Mouse (Mus musculus) neural tube, embryonic 14.5 days (tissue): ENCODE measurements around the gene Bicc1. TPM values are rescaled to one million over a fixed set of nuclear protein-coding genes. Genes with fewer than 3 reads are reported as not detected.
A peak's percentile ranks its signal among the peaks of the same experiment; 100 is the strongest.

Source experiments
- ATAC-seq: fragments of 200-750 bp; cut with Nextera tagmentation; 2 replicates; pipeline ENCODE4 v1.8.0; 2017; ENCODE audit warnings: low read depth, mild to moderate bottlenecking, moderate TSS enrichment, moderate library complexity
- H3K27ac ChIP-seq: fragments of 300-500 bp; sonication (generic); 2 replicates; pipeline ENCODE4 v1.5.1; 2014; ENCODE audit warnings: low read depth, mild to moderate bottlenecking, control low read depth, low read length, moderate library complexity, mixed read lengths
- H3K27me3 ChIP-seq: fragments of 300-500 bp; sonication (generic); 2 replicates; pipeline ENCODE4 v1.6.1; 2014; ENCODE audit warnings: low read length; ENCODE audit not compliant: control insufficient read depth, insufficient read depth
- H3K36me3 ChIP-seq: fragments of 300-500 bp; sonication (generic); 2 replicates; pipeline ENCODE4 v1.6.1; 2014; ENCODE audit warnings: low read length, mixed read lengths; ENCODE audit not compliant: control insufficient read depth, insufficient read depth
- H3K4me1 ChIP-seq: fragments of 300-500 bp; sonication (generic); 2 replicates; pipeline ENCODE4 v1.6.1; 2014; ENCODE audit warnings: low read length; ENCODE audit not compliant: control insufficient read depth, insufficient read depth
- H3K4me2 ChIP-seq: fragments of 300-500 bp; sonication (generic); 2 replicates; pipeline ENCODE4 v1.6.1; 2014; ENCODE audit warnings: mild to moderate bottlenecking, low read depth, low read length, control low read depth
- H3K4me3 ChIP-seq: fragments of 300-500 bp; sonication (generic); 2 replicates; pipeline ENCODE4 v1.5.1; 2014; ENCODE audit warnings: low read depth, low read length, control low read depth, mixed read lengths
- H3K9ac ChIP-seq: fragments of 300-500 bp; sonication (generic); replicated peaks from 2 replicates; pipeline ENCODE4 v1.6.1; 2014; ENCODE audit warnings: low read depth, mild to moderate bottlenecking, control low read depth, low read length, mixed read lengths
- H3K9me3 ChIP-seq: fragments of 300-500 bp; sonication (generic); 2 replicates; pipeline ENCODE4 v1.6.1; 2016; ENCODE audit warnings: low read length; ENCODE audit not compliant: control insufficient read depth
- WGBS: fragments of 180-500 bp; shearing (Covaris S2); extraction: QIAGEN DNeasy Blood & Tissue Kit; methylation state at CpG from one replicate; pipeline ENCODE4 v1.1.7; 2014; 5-methylcytosine and 5-hydroxymethylcytosine counted together
- polyA plus RNA-seq: library from polyadenylated mRNA; unstranded; fragments of >200 nt; fragmentation: Nextera tagmentation; extraction: Ambion mirVana; gene quantifications from 2 replicates; pipeline ENCODE4 v1.2.1, GENCODE M21; 2014

Bicc1 gene
- polyA plus RNA-seq, 1 experiment from 2014 or later: 2.0 TPM

- no peaks in the 10 kb centered on the region for H3K36me3 ChIP-seq
- no peak overlapping the region for H3K9ac ChIP-seq
- no peaks in the 10 kb centered on the region for H3K4me1 ChIP-seq
- ATAC-seq: no peak
- no peak overlapping the region for H3K4me3 ChIP-seq
- H3K27ac ChIP-seq: no peak overlapping the region
- H3K9me3 ChIP-seq: no peaks in the 10 kb centered on the region
- WGBS: 62% methylated on average over 5 of the region's 5 CpGs
- no peaks in the 10 kb centered on the region for H3K27me3 ChIP-seq
- H3K4me2 ChIP-seq: no peak overlapping the region
Measured at GRCm38 (mm10) chr10:70902751-70903485, 256.6 kb downstream of the Bicc1 start.

GRCm38 (mm10) chr10:70901193-70901875 is 258.2 kb downstream of the Bicc1 start:
- H3K27me3 ChIP-seq: no peaks in the 10 kb centered on the region
- no peaks in the 10 kb centered on the region for H3K36me3 ChIP-seq
- 72% methylated on average over 11 of the region's 11 CpGs for WGBS
- H3K4me3 ChIP-seq: no peak overlapping the region
- H3K4me2 ChIP-seq: no peak overlapping the region
- no peak overlapping the region for H3K27ac ChIP-seq
- H3K9me3 ChIP-seq: no peaks in the 10 kb centered on the region
- no peak for ATAC-seq
- H3K4me1 ChIP-seq: no peaks in the 10 kb centered on the region
- no peak overlapping the region for H3K9ac ChIP-seq

- WGBS: 90% methylated on average over 8 of the region's 8 CpGs
- no peak for ATAC-seq
- H3K9me3 ChIP-seq: no peaks in the 10 kb centered on the region
- no peak overlapping the region for H3K9ac ChIP-seq
- H3K4me3 ChIP-seq: no peak overlapping the region
- H3K27me3 ChIP-seq: no peaks in the 10 kb centered on the region
- no peaks in the 10 kb centered on the region for H3K4me1 ChIP-seq
- H3K27ac ChIP-seq: no peak overlapping the region
- H3K4me2 ChIP-seq: no peak overlapping the region
- no peaks in the 10 kb centered on the region for H3K36me3 ChIP-seq
Measured at GRCm38 (mm10) chr10:70895891-70896290, 263.6 kb downstream of the Bicc1 start.

GRCm38 (mm10) chr10:70878046-70878445 is 281.5 kb downstream of the Bicc1 start:
- no peaks in the 10 kb centered on the region for H3K27me3 ChIP-seq
- no peak overlapping the region for H3K4me3 ChIP-seq
- no peak overlapping the region for H3K27ac ChIP-seq
- H3K9me3 ChIP-seq: no peaks in the 10 kb centered on the region
- WGBS: 74% methylated on average over 1 of the region's 1 CpGs
- H3K4me1 ChIP-seq: 0 out of 2 replicates have a peak, but pooled peaks cover 2% of the 10 kb centered on the region
- no peak overlapping the region for H3K9ac ChIP-seq
- H3K4me2 ChIP-seq: no peak overlapping the region
- ATAC-seq: no peak
- H3K36me3 ChIP-seq: no peaks in the 10 kb centered on the region

- Histone ChIP-seq H3K4me1 (0 out of 2 replicates have a peak, but pooled peaks cover 2% of the 10 kb centered on the region), H3K4me3 (no peak overlapping the region), H3K27ac (no peak overlapping the region), H3K9me3 (no peaks in the 10 kb centered on the region), H3K27me3 (no peaks in the 10 kb centered on the region), H3K9ac (no peak overlapping the region), H3K4me2 (no peak overlapping the region), H3K36me3 (no peaks in the 10 kb centered on the region)
- no peak for ATAC-seq
- 87% methylated on average over 8 of the region's 8 CpGs for WGBS
Measured at GRCm38 (mm10) chr10:70877631-70878030, 281.9 kb downstream of the Bicc1 start.

- H3K27ac ChIP-seq: no peak overlapping the region
- no peaks in the 10 kb centered on the region for H3K36me3 ChIP-seq
- H3K4me1 ChIP-seq: 0 out of 2 replicates have a peak, but pooled peaks cover 2% of the 10 kb centered on the region
- ATAC-seq: no peak
- no peak overlapping the region for H3K9ac ChIP-seq
- WGBS: 54% methylated on average over 9 of the region's 9 CpGs
- H3K9me3 ChIP-seq: no peaks in the 10 kb centered on the region
- no peaks in the 10 kb centered on the region for H3K27me3 ChIP-seq
- H3K4me3 ChIP-seq: no peak overlapping the region
- no peak overlapping the region for H3K4me2 ChIP-seq
Measured at GRCm38 (mm10) chr10:70876522-70876921, 283.0 kb downstream of the Bicc1 start.

- ATAC-seq: no peak
Measured at GRCm38 (mm10) chr10:70876119-70876518, 283.4 kb downstream of the Bicc1 start.

GRCm38 (mm10) chr10:70874994-70875538 is 284.4 kb downstream of the Bicc1 start:
- H3K27ac ChIP-seq: no peak overlapping the region
- ATAC-seq: no peak
- H3K9me3 ChIP-seq: no peaks in the 10 kb centered on the region
- H3K36me3 ChIP-seq: no peaks in the 10 kb centered on the region
- 0 out of 2 replicates have a peak, but pooled peaks cover 2% of the 10 kb centered on the region for H3K4me1 ChIP-seq
- H3K27me3 ChIP-seq: no peaks in the 10 kb centered on the region
- 0 out of 2 replicates have a peak overlapping the region, but pooled peaks have one; percentile 28 for H3K9ac ChIP-seq
- WGBS: 10% methylated on average over 12 of the region's 12 CpGs
- H3K4me3 ChIP-seq: no peak overlapping the region
- no peak overlapping the region for H3K4me2 ChIP-seq

More at GRCm38 (mm10) chr10:70876119-70876518, 283.4 kb downstream of the Bicc1 start:
- Histone ChIP-seq H3K4me3 (no peak overlapping the region), H3K27ac (no peak overlapping the region), H3K4me1 (0 out of 2 replicates have a peak, but pooled peaks cover 2% of the 10 kb centered on the region), H3K9me3 (no peaks in the 10 kb centered on the region), H3K9ac (no peak overlapping the region), H3K36me3 (no peaks in the 10 kb centered on the region), H3K27me3 (no peaks in the 10 kb centered on the region), H3K4me2 (no peak overlapping the region)
- 69% methylated on average over 8 of the region's 8 CpGs for WGBS
